Mouse (Mus musculus): ENCODE measurements at regions not wholly inside any gene's neighbourhood (a gene's known extent, or its start where the extent isn't known, plus 50 kb on each side); places are given as distances from the start of the nearest gene placed in this dataset.

DNA sequence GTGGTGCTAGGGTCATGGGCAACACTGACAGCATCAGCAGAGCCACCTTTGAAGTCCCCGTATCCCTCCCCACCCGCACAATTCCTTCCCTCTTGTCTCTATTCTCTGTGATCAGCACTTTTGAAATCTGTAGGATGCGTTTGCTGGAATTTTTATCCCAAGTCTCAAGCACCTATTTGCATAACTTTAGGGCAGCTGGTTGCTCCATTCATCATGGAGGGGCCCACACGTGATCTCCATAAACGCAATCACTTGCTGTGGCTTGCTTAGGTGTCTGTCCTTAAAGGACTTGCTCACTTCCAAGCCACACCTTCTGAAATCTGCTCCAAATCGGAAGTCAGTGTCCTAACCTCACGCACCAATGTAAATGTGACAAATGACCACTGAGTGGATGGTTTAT, 80.7 kb upstream of the Mgme1 start:
- ATAC-seq (ENCODE audit: low read depth), result no peak
- Histone ChIP-seq H3K4me2 (ENCODE audit: low read depth, low read length) (no peak overlapping the region), H3K27ac (ENCODE audit: low read length) (no peak overlapping the region), H3K9me3 (replicated peaks; ENCODE audit: control insufficient read depth, low read length) (no peaks in the 10 kb centered on the region), H3K36me3 (ENCODE audit: control insufficient read depth, insufficient read depth) (no peaks in the 10 kb centered on the region), H3K9ac (ENCODE audit: low read depth, low read length) (no peak overlapping the region), H3K27me3 (ENCODE audit: control insufficient read depth, insufficient read depth, low read depth, low read length) (no peaks in the 10 kb centered on the region), H3K4me3 (ENCODE audit: low read depth, low read length) (no peak overlapping the region), H3K4me1 (ENCODE audit: control insufficient read depth, low read depth, low read length) (no peaks in the 10 kb centered on the region)
- 67% methylated on average over 7 of the region's 7 CpGs for WGBS (ENCODE audit: insufficient replicate concordance)

DNA sequence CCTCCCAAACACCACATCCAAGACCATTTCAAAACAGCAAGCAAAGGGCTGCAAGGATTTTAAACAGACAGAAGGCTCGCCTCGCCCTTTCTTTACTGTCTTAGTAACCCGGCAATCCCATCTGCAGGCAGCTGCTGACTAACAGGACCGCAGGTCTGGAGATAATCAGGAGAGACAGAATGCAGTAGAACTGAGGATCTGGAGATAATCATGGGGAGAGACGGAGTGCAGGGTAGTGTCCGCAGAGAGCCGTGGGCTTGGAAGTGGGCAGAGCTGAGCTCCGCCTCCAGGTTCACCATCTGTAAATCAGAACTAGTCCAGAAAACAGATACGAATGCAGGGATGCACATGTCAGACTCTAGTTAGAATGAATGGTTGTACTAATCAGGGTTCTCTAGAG, 79.4 kb upstream of the Mgme1 start:
- Histone ChIP-seq H3K4me1 (ENCODE audit: control insufficient read depth, low read depth, low read length) (no peaks in the 10 kb centered on the region), H3K27me3 (ENCODE audit: control insufficient read depth, insufficient read depth, low read depth, low read length) (no peaks in the 10 kb centered on the region), H3K27ac (ENCODE audit: low read length) (no peak overlapping the region), H3K9me3 (replicated peaks; ENCODE audit: control insufficient read depth, low read length) (no peaks in the 10 kb centered on the region), H3K4me2 (ENCODE audit: low read depth, low read length) (no peak overlapping the region), H3K4me3 (ENCODE audit: low read depth, low read length) (no peak overlapping the region), H3K36me3 (ENCODE audit: control insufficient read depth, insufficient read depth) (no peaks in the 10 kb centered on the region), H3K9ac (ENCODE audit: low read depth, low read length) (no peak overlapping the region)
- ATAC-seq (ENCODE audit: low read depth), result no peak
- WGBS (ENCODE audit: insufficient replicate concordance), result 56% methylated on average over 9 of the region's 9 CpGs

DNA sequence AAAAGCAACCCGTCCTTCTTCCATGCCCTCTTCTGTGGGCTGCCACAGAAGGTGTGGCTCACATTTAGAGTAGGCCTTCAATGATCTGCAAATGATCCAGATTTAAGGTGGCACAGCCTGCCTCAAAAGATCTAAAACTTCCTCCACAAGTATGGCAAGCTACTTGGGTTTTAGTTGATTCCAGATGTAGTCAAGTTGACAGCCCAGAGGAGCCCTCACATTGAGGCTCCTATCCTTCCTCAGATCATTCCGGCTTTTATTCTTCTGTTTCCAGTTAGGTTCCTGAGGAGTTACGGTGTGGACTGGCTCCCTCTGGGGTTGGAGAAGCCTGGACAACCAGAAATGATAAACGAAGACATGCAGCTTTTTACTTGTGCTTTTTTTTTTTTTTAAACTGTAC, 78.8 kb upstream of the Mgme1 start:
- no peak overlapping the region for H3K9ac ChIP-seq (ENCODE audit: low read depth, low read length)
- H3K27me3 ChIP-seq (ENCODE audit: control insufficient read depth, insufficient read depth, low read depth, low read length), result no peaks in the 10 kb centered on the region
- H3K4me3 ChIP-seq (ENCODE audit: low read depth, low read length), result no peak overlapping the region
- ATAC-seq (ENCODE audit: low read depth), result no peak
- H3K4me1 ChIP-seq (ENCODE audit: control insufficient read depth, low read depth, low read length), result no peaks in the 10 kb centered on the region
- no peak overlapping the region for H3K27ac ChIP-seq (ENCODE audit: low read length)
- H3K9me3 ChIP-seq (replicated peaks; ENCODE audit: control insufficient read depth, low read length), result no peaks in the 10 kb centered on the region
- H3K36me3 ChIP-seq (ENCODE audit: control insufficient read depth, insufficient read depth), result no peaks in the 10 kb centered on the region
- H3K4me2 ChIP-seq (ENCODE audit: low read depth, low read length), result no peak overlapping the region
- WGBS (ENCODE audit: insufficient replicate concordance), result 61% methylated on average over 4 of the region's 4 CpGs

DNA sequence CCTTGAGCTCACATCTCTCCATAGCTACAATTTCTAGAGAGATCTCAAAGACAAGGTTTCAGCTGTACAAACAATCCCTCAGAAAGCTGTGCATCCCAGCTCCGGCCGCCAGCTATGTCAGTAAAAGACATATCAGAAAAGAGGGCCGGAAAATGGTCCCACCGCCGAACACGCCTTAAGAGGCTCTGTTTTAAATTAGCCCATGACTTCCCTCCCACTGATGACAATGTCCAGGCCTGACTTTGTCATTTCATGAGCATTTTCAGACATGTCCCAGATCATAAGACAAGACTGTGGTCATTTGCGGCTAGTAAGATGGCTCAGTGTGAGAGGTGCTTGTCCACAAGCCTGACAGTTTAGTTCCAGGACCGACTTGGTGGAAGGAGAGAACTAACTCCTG, 78.0 kb upstream of the Mgme1 start:
- no peak overlapping the region for H3K27ac ChIP-seq (ENCODE audit: low read length)
- no peak overlapping the region for H3K4me3 ChIP-seq (ENCODE audit: low read depth, low read length)
- no peak overlapping the region for H3K9ac ChIP-seq (ENCODE audit: low read depth, low read length)
- no peaks in the 10 kb centered on the region for H3K36me3 ChIP-seq (ENCODE audit: control insufficient read depth, insufficient read depth)
- H3K9me3 ChIP-seq (replicated peaks; ENCODE audit: control insufficient read depth, low read length), result no peaks in the 10 kb centered on the region
- no peak overlapping the region for H3K4me2 ChIP-seq (ENCODE audit: low read depth, low read length)
- H3K27me3 ChIP-seq (ENCODE audit: control insufficient read depth, insufficient read depth, low read depth, low read length), result no peaks in the 10 kb centered on the region
- ATAC-seq (ENCODE audit: low read depth), result no peak
- no peaks in the 10 kb centered on the region; the same call in 1 of the 2 replicates for H3K4me1 ChIP-seq (ENCODE audit: control insufficient read depth, low read depth, low read length)
- 72% methylated on average over 8 of the region's 8 CpGs for WGBS (ENCODE audit: insufficient replicate concordance)

DNA sequence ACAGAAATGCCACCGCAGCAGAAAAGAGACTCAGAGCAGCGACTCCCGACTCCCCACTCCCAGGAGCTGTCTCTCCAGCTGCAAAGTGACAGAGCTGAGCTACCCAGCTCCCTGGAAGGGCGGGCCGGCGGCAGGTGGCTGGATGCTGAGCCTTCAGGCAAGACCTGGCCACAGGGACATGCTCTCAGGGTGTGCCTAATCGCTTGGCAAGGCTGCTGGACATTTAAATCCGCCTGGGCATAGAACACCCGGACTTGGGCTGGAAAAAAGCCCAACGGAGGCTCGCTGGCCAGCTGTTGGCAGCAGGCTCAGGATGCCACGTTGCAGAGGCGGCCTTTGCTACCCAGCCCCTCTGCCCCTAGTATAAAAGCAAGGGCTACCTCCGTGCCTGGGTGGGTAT, 74.6 kb upstream of the Mgme1 start:
- Histone ChIP-seq H3K27ac (ENCODE audit: low read length) (no peak overlapping the region), H3K4me2 (ENCODE audit: low read depth, low read length) (no peak overlapping the region), H3K4me3 (ENCODE audit: low read depth, low read length) (no peak overlapping the region), H3K4me1 (ENCODE audit: control insufficient read depth, low read depth, low read length) (peaks cover 8% of the 10 kb centered on the region), H3K36me3 (ENCODE audit: control insufficient read depth, insufficient read depth) (no peaks in the 10 kb centered on the region), H3K9me3 (replicated peaks; ENCODE audit: control insufficient read depth, low read length) (no peaks in the 10 kb centered on the region), H3K9ac (ENCODE audit: low read depth, low read length) (no peak overlapping the region), H3K27me3 (ENCODE audit: control insufficient read depth, insufficient read depth, low read depth, low read length) (no peaks in the 10 kb centered on the region)
- WGBS (ENCODE audit: insufficient replicate concordance), result 59% methylated on average over 14 of the region's 14 CpGs
- no peak for ATAC-seq (ENCODE audit: low read depth)

DNA sequence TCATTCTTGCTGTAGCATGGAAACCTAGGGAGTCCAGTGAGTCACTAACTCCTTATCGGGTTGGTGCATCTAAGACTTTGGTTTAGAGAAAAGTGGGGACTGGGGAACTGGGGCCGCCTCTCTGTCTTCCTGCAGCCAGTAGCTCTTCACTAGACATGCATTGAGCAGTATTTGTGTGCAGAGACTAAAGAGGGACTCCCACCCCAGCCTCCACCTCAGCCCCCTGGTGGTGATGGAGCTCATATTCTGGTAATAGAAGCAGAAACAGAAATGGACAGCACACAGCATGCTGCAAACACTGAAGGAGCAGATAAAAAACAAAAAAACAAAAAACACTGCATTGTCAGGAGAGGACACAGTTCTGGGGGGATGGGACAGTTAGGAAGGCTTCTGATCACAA, 73.3 kb upstream of the Mgme1 start:
- H3K36me3 ChIP-seq (ENCODE audit: control insufficient read depth, insufficient read depth), result no peaks in the 10 kb centered on the region
- H3K9me3 ChIP-seq (replicated peaks; ENCODE audit: control insufficient read depth, low read length), result no peaks in the 10 kb centered on the region
- ATAC-seq (ENCODE audit: low read depth), result no peak
- no peak overlapping the region for H3K9ac ChIP-seq (ENCODE audit: low read depth, low read length)
- no peak overlapping the region for H3K4me2 ChIP-seq (ENCODE audit: low read depth, low read length)
- no peaks in the 10 kb centered on the region for H3K27me3 ChIP-seq (ENCODE audit: control insufficient read depth, insufficient read depth, low read depth, low read length)
- WGBS (ENCODE audit: insufficient replicate concordance), result 40% methylated on average over 2 of the region's 2 CpGs
- no peak overlapping the region for H3K4me3 ChIP-seq (ENCODE audit: low read depth, low read length)
- peaks cover 8% of the 10 kb centered on the region for H3K4me1 ChIP-seq (ENCODE audit: control insufficient read depth, low read depth, low read length)
- no peak overlapping the region for H3K27ac ChIP-seq (ENCODE audit: low read length)

DNA sequence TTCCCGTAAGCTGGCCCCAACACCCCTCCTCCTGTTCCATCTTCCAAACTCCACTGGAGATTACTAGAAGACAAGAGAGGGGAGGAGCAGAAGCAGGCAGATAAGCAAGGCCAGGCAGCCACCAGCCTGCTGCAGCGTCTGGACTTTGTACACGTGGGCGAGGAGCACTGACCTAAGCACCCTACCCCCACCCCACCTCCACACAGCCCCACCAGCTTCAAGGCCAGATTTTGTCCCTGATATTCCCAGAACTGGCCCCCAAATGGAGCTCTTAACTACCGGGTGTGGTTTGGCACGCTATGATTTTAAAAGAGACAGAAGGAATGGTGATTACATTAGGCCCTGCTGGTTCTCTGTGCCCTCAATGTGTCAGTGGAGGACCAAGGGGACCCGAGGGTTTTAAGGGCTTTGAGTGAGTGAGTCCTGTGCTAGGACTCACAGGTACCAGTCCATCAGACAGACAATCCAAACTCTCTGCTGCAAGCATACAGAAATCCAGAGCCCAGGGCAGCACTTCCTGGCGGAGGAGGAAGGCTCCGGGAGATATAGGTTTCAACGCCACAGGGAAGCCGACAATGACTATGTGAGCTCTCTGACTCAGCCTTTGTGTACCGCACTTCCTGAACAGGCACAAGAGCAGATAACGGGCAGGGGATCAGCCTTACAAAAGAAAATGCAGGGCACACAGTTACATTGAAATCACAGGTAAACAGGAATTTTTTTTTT, 72.0 kb upstream of the Mgme1 start:
- Histone ChIP-seq H3K9ac (ENCODE audit: low read depth, low read length) (no peak overlapping the region), H3K4me1 (ENCODE audit: control insufficient read depth, low read depth, low read length) (peaks cover 8% of the 10 kb centered on the region), H3K27me3 (ENCODE audit: control insufficient read depth, insufficient read depth, low read depth, low read length) (no peaks in the 10 kb centered on the region), H3K27ac (ENCODE audit: low read length) (peak overlapping the region; percentile 82), H3K36me3 (ENCODE audit: control insufficient read depth, insufficient read depth) (no peaks in the 10 kb centered on the region), H3K4me3 (ENCODE audit: low read depth, low read length) (no peak overlapping the region), H3K4me2 (ENCODE audit: low read depth, low read length) (peak overlapping the region; percentile 23), H3K9me3 (replicated peaks; ENCODE audit: control insufficient read depth, low read length) (no peaks in the 10 kb centered on the region)
- WGBS (ENCODE audit: insufficient replicate concordance), result 5% methylated on average over 13 of the region's 13 CpGs
- peak; percentile 81 for ATAC-seq (ENCODE audit: low read depth)
